Mouse (Mus musculus): ENCODE data around the gene Cadm4. TPM values are rescaled to one million over a fixed set of nuclear protein-coding genes. Genes with fewer than 3 reads are reported as not detected.
"Not testable (repeated sequence)": the region's sequence is repeated elsewhere in the genome, so short reads cannot be mapped to it uniquely, and the experiment has no call there.

Cadm4 gene
- polyA plus RNA-seq, 1 experiment from 2014 or later: 90.6 TPM

DNA sequence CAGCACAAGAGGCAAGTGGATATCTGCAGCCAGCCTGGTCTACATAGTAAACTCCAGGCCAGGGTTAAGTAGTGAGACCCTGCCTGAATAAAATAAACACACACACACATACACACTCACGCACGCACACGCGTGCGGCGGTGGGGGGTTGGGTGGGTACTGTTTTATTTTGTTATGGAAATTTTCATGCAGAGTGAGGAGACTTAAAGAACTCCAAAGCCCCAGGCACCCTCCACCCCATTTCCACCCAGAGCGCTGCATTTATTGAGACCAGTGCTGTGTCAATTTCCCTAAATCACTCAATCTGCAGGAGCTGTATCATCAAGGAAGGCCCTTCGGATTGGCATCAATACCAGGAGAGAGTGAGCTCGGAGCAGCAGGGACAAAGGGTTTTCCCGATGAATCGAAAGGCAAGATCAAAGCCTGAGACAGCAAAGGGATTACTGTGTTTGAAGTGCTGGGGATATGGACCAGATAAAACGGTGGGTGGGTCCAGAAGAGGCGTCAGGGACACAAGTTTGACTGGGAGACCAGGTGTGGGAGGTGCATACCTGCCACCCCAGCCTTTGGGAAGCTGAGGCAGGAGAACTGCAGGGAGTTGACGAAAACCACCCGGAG, 23.7 kb downstream of the Cadm4 start:
- peak overlapping the region; percentile 70 for H3K4me3 ChIP-seq (replicated peaks)
- ATAC-seq (ENCODE audit: low FRiP score): no peak
- H3K27me3 ChIP-seq (replicated peaks): no peaks in the 10 kb centered on the region
- H3K4me2 ChIP-seq: peak overlapping the region; percentile 70
- peaks cover 27% of the 10 kb centered on the region for H3K36me3 ChIP-seq
- peaks cover 55% of the 10 kb centered on the region for H3K4me1 ChIP-seq
- H3K27ac ChIP-seq (replicated peaks): peak overlapping the region; percentile 100
- no peaks in the 10 kb centered on the region for H3K9me3 ChIP-seq (replicated peaks)
- 9% methylated on average over 15 of the region's 15 CpGs for WGBS
- peak overlapping the region; percentile 88 for H3K9ac ChIP-seq (replicated peaks)

DNA sequence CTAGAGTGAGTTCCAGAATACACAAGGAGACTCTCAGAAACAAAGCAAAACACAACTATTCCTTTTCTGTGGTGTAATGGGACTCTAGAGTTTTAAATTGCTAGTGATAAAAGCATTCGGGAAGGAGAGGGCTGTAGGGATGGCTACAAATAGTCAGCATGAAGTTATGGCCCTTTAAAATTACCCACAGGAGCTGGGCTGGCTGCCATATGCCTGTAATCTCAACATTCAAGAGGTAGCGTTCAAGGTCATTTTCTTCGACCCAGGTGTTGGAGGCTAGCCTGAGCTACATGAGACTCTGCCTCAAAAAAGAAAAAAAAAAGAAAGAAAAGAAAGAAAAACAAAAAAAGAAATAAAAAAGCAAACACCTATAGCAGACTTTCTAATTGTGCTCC, 24.2 kb downstream of the Cadm4 start:
- Histone ChIP-seq H3K9me3 (replicated peaks) (no peaks in the 10 kb centered on the region), H3K27ac (replicated peaks) (peak overlapping the region; percentile 100), H3K9ac (replicated peaks) (peak overlapping the region; percentile 88), H3K36me3 (peaks cover 26% of the 10 kb centered on the region), H3K4me3 (replicated peaks) (peak overlapping the region; percentile 70), H3K27me3 (replicated peaks) (no peaks in the 10 kb centered on the region), H3K4me1 (peaks cover 60% of the 10 kb centered on the region), H3K4me2 (peak overlapping the region; percentile 70)
- no peak for ATAC-seq (ENCODE audit: low FRiP score)
- WGBS: 2% methylated on average over 3 of the region's 3 CpGs

DNA sequence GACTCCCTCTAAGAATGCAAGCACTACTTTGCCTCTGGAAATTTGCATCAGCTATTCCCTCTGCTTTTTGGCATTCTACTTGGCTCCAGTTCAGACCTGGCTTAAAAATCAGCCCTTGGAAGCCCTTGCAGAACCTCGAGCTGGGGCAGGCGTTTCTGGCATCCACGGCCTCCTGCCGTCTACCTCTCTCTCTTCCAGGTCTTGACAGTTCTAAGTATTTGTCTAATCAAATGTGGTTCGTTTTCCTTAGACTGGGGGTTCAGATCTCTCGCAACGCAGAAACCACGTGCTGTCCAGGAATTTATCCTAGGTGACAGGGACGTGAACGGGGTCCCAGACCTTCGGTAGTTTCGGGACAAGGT, 24.6 kb downstream of the Cadm4 start:
- no peaks in the 10 kb centered on the region for H3K27me3 ChIP-seq (replicated peaks)
- H3K4me2 ChIP-seq: peak overlapping the region; percentile 70
- H3K4me1 ChIP-seq: peaks cover 64% of the 10 kb centered on the region
- peak; percentile 10; the same call in 1 of the 2 replicates for ATAC-seq (ENCODE audit: low FRiP score)
- peak overlapping the region; percentile 70 for H3K4me3 ChIP-seq (replicated peaks)
- peaks cover 24% of the 10 kb centered on the region for H3K36me3 ChIP-seq
- under 1% methylated on average over 12 of the region's 12 CpGs for WGBS
- peak overlapping the region; percentile 88 for H3K9ac ChIP-seq (replicated peaks)
- H3K9me3 ChIP-seq (replicated peaks): no peaks in the 10 kb centered on the region
- H3K27ac ChIP-seq (replicated peaks): peak overlapping the region; percentile 100

DNA sequence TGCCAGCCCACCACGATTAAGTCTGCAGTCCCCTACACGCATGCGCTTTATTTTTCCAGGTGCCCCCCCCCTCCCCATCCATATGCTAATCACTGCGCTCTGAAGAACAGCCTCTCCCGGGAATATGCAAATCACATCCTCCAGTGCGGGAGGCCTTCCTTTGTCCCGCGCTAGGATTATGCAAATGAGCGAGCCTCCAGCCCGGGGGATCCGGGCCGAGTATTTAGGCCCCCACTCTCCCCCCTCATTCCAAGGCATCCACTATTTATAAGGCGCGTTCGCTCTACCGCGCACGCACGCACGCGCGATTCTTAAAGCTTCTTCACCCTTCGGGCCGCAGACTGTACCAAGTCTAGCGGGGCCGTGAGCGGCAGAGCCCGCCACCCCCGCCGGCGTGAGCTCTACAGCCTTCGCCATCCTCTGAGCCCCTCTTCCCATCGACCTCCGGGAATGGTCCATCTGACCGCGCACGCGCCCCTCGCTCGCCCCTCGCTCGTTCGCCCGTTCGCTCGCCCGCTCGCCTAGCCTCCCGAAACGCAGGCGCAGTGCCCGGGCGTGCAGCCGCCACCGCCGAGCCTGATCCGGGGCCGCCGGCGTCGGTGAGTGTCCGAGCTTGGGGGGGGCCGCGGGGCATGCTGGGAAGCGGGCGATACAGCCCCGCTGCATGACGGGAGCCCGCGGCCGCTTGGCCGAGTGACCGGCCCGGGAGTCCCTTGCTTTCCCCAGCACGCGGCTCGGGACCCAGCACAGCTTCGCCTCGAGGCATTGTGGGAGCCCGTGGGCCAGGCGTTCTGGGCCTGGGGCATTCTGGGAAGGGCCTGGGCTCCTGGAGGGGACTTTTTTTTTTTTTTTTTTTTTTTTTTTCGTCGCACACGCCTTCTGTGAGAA, 25.3 kb downstream of the Cadm4 start, which contains the start of gene Zfp428:
Gene Zfp428, plus strand, starts transcription at position 169 of the 888 bp plus-strand sequence.
- H3K27me3 ChIP-seq (replicated peaks): no peaks in the 10 kb centered on the region
- H3K4me3 ChIP-seq (replicated peaks): peak within 1 kb of the TSS; percentile 70
- WGBS: under 1% methylated on average over 84 of the region's 84 CpGs
- H3K9ac ChIP-seq (replicated peaks): peak within 1 kb of the TSS; percentile 88
- H3K4me2 ChIP-seq: peak within 1 kb of the TSS; percentile 70
- H3K9me3 ChIP-seq (replicated peaks): no peaks in the 10 kb centered on the region
- H3K4me1 ChIP-seq: peaks cover 65% of the 10 kb centered on the region
- H3K36me3 ChIP-seq: peaks cover 21% of the 10 kb centered on the region
- ATAC-seq (ENCODE audit: low FRiP score): peak; percentile 89
- peak within 1 kb of the TSS; percentile 100 for H3K27ac ChIP-seq (replicated peaks)

DNA sequence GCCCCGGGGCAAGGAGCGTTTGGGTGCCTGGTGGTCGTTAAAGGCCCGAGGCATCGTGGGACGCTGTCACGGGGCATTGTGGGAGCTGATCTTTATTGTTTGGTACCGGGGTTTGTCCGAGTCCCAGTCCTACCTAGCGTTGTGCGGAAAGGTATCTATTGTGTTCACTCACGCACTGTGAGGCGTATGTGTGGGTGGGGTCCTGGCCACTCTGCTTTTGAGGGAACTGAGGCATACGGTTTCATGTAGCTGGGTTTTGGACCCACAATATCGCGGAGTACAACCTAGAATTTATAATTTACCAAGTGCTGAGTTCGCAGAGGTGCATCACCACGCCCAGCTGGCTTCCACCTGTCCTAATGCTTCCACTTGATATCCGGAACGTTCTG, 25.9 kb downstream of the Cadm4 start:
- Histone ChIP-seq H3K4me3 (replicated peaks) (peak overlapping the region; percentile 70), H3K9me3 (replicated peaks) (no peaks in the 10 kb centered on the region), H3K4me1 (peaks cover 67% of the 10 kb centered on the region), H3K36me3 (peaks cover 20% of the 10 kb centered on the region), H3K9ac (replicated peaks) (peak overlapping the region; percentile 88), H3K4me2 (peak overlapping the region; percentile 70), H3K27ac (replicated peaks) (peak overlapping the region; percentile 100), H3K27me3 (replicated peaks) (no peaks in the 10 kb centered on the region)
- ATAC-seq (ENCODE audit: low FRiP score): peak; percentile 29
- under 1% methylated on average over 20 of the region's 20 CpGs for WGBS

DNA sequence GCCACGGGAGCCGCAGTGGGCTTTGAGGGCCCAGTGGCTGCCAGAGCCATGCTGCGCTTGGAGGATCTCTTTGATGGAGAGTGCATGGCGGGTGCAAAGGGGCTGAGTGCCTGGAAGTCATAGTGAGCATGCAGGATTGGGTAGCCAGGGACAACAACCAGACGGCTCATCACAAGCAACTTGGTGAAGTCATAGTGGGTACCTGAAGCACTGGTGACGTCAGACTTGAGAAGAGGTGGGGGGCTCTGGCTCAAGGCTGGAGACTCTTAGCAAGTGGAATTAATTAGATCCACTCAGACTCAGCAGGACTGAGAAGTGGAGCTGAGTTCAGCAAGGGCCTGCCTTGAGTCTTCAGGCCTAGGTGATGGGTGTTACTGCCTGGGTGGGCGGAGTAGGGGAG, 30.5 kb downstream of the Cadm4 start, which contains the start of gene AC161166.1:
Gene AC161166.1, minus strand, starts transcription at position 101 of the 400 bp plus-strand sequence.
- Histone ChIP-seq H3K27me3 (replicated peaks) (no peaks in the 10 kb centered on the region), H3K36me3 (peaks cover 39% of the 10 kb centered on the region)
- 92% methylated on average over 7 of the region's 7 CpGs for WGBS

DNA sequence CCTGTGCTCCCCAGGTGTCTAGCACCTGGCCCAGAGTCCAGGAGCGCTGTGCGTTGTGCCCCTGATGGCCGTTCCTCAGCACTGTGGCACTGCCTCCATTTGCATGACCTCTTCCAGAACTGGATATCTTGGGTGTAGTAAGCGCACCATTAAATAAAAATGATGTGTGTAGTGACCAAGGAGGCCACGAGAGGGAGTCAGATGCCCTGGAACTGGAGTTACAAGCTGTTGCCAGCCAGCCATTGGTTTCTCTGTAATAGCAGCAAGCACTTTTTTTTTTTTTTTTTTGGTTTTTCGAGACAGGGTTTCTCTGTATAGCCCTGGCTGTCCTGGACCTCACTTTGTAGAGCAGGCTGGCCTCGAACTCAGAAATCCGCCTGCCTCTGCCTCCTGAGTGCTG, 34.5 kb downstream of the Cadm4 start:
- not testable (repeated sequence) for H3K9ac ChIP-seq (replicated peaks); H3K27ac ChIP-seq (replicated peaks); H3K4me3 ChIP-seq (replicated peaks); H3K4me2 ChIP-seq; H3K9me3 ChIP-seq (replicated peaks); H3K27me3 ChIP-seq (replicated peaks)
- Histone ChIP-seq H3K36me3 (peaks cover 35% of the 10 kb centered on the region), H3K4me1 (peaks cover 25% of the 10 kb centered on the region)
- 0 out of 2 replicates have a peak, but pooled peaks have one; percentile 8 for ATAC-seq (ENCODE audit: low FRiP score)
- WGBS: 68% methylated on average over 8 of the region's 8 CpGs

More for the DNA sequence above, 30.5 kb downstream of the Cadm4 start, which contains the start of gene AC161166.1:
- ATAC-seq (ENCODE audit: low FRiP score): no peak
- H3K4me1 ChIP-seq: peaks cover 50% of the 10 kb centered on the region
- no peak within 1 kb of the TSS for H3K9ac ChIP-seq (replicated peaks)
- no peak within 1 kb of the TSS for H3K4me3 ChIP-seq (replicated peaks)
- H3K4me2 ChIP-seq: no peak within 1 kb of the TSS
- H3K27ac ChIP-seq (replicated peaks): no peak within 1 kb of the TSS
- H3K9me3 ChIP-seq (replicated peaks): no peaks in the 10 kb centered on the region

DNA sequence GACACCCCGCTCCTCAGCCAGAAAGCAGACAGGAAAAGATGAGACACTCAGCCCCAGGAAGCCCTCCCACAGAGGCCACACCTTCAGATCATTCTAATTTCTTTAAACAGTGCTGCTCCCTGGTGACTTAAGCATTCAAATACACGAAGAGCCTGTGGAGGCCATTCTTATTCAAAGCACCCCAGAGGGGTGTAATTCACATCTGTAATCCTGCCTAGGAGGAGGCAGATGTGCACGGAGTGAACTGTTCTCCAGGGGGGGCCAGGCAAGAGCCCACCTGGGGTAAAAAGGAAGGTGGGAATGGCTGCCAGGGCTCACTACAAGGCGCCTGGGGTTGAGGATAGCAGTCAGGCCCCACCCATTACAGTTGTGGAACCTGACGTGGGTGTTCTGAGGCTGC, 35.3 kb downstream of the Cadm4 start:
- peaks cover 35% of the 10 kb centered on the region for H3K36me3 ChIP-seq
- H3K4me1 ChIP-seq: peaks cover 23% of the 10 kb centered on the region

DNA sequence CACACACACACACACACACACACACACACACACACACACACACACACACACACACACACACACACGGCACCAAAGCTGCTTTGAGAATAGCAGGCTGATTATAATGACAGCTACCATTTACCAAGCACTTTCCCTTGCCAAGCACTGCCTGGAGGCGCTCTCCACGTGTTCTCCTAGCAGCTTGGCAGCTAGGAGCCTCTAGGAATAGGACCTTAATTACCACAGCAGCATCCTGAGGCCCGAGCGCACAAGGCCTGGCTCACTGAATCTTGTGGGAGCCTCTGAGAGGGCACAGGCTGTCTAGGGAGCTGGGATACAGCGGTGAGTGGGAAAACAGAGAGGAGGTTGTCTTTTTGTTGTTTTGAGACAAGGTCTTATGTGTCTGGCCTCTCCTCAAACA, 35.8 kb downstream of the Cadm4 start:
- Histone ChIP-seq H3K36me3 (peaks cover 32% of the 10 kb centered on the region), H3K27me3 (replicated peaks) (no peaks in the 10 kb centered on the region), H3K4me1 (peaks cover 22% of the 10 kb centered on the region), H3K4me3 (replicated peaks) (no peak overlapping the region), H3K27ac (replicated peaks) (peak overlapping the region; percentile 66), H3K4me2 (no peak overlapping the region), H3K9me3 (replicated peaks) (no peaks in the 10 kb centered on the region), H3K9ac (replicated peaks) (peak overlapping the region; percentile 21; the same call in 1 of the 2 replicates)
- 38% methylated on average over 6 of the region's 6 CpGs for WGBS
- peak; percentile 29; the same call in 1 of the 2 replicates for ATAC-seq (ENCODE audit: low FRiP score)

More for the DNA sequence above, 35.3 kb downstream of the Cadm4 start:
- ATAC-seq (ENCODE audit: low FRiP score): peak; percentile 29; the same call in 1 of the 2 replicates
- H3K27ac ChIP-seq (replicated peaks): no peak overlapping the region; the same call in none of the 2 replicates
- H3K4me3 ChIP-seq (replicated peaks): no peak overlapping the region
- no peaks in the 10 kb centered on the region for H3K9me3 ChIP-seq (replicated peaks)
- no peak overlapping the region for H3K9ac ChIP-seq (replicated peaks)
- WGBS: 38% methylated on average over 5 of the region's 5 CpGs
- H3K4me2 ChIP-seq: no peak overlapping the region
- no peaks in the 10 kb centered on the region for H3K27me3 ChIP-seq (replicated peaks)

DNA sequence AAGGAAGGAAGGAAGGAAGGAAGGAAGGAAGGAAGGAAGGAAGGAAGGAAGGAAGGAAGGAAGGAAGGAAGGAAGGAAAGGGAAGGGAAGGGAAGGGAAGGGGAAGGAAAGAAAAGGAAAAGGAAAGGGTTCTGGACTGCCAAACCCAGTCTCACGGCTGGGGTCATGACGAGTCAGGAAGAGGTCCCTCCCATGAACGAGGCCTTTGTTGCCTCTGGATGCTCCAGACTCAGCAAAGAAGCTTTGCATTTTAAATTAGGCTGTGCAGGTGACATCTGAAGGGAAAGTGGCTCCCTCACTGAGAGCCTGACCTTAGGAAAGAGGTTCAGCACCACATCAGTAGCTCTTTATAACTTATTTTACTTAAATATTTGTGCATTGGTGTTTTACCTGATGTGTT, 37.3 kb downstream of the Cadm4 start:
- Histone ChIP-seq H3K9me3 (replicated peaks) (no peaks in the 10 kb centered on the region), H3K4me1 (peaks cover 14% of the 10 kb centered on the region), H3K36me3 (peaks cover 28% of the 10 kb centered on the region), H3K27ac (replicated peaks) (no peak overlapping the region), H3K27me3 (replicated peaks) (no peaks in the 10 kb centered on the region), H3K4me3 (replicated peaks) (no peak overlapping the region), H3K4me2 (no peak overlapping the region), H3K9ac (replicated peaks) (no peak overlapping the region)
- 45% methylated on average over 3 of the region's 3 CpGs for WGBS
- ATAC-seq (ENCODE audit: low FRiP score): no peak

DNA sequence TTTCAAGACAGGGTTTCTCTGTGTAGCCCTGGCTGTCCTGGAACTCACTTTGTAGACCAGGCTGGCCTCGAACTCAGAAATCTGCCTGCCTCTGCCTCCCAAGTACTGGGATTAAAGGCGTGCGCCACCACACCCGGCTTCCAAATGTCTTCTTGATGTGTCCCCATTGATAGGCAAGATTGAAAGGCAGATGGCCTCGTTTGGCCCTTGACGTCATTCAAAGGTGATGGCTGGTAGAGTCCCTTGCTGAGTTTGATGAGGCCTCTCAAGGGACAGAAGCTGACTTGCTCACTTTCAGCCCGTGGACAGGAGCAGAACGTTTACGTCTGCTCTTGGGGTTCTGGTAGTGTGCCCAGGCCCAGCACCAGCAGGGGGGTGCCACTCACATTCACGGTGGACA, 38.2 kb downstream of the Cadm4 start:
- H3K4me1 ChIP-seq: peaks cover 13% of the 10 kb centered on the region
- H3K4me3 ChIP-seq (replicated peaks); H3K27ac ChIP-seq (replicated peaks); H3K9ac ChIP-seq (replicated peaks); H3K9me3 ChIP-seq (replicated peaks); H3K27me3 ChIP-seq (replicated peaks); H3K4me2 ChIP-seq; ATAC-seq (ENCODE audit: low FRiP score): not testable (repeated sequence)
- WGBS: 89% methylated on average over 10 of the region's 10 CpGs
- H3K36me3 ChIP-seq: peaks cover 19% of the 10 kb centered on the region

All from neural tube, embryonic 15.5 days (tissue).